Mouse (Mus musculus) spleen, postnatal 0 days (tissue): ENCODE results near the gene Vmn1r31. TPM values are rescaled to one million over a fixed set of nuclear protein-coding genes. Genes with fewer than 3 reads are reported as not detected.

Experiments used
- polyA plus RNA-seq: library from polyadenylated mRNA; unstranded; fragments of >200 nt; fragmentation: Nextera tagmentation; extraction: Ambion mirVana; gene quantifications from 2 replicates; pipeline ENCODE4 v1.2.1, GENCODE M21; 2015

Gene Vmn1r31
- polyA plus RNA-seq, result not detected in 2 replicates

GRCm38 (mm10) chr6:58475230-58475629 is at the start of gene Vmn1r31:
Vmn1r31 (minus strand) TSS chr6:58475330.

GRCm38 (mm10) chr6:58443285-58443684 is 31.8 kb downstream of the Vmn1r31 start, which contains the start of gene Vmn1r30:
Vmn1r30 (minus strand) TSS chr6:58443385.

Other genes with a start within 250 kb of the Vmn1r31 start
- not detected in 2 replicates for gene Vmn1r28, start 213.3 kb downstream of the Vmn1r31 start, polyA plus RNA-seq
- not detected in 2 replicates for gene Vmn1r29, start 173.8 kb downstream of the Vmn1r31 start, polyA plus RNA-seq
- gene Vmn1r30, start 31.9 kb downstream of the Vmn1r31 start, polyA plus RNA-seq, result not detected in 2 replicates
- gene Abcg2, start 109.2 kb upstream of the Vmn1r31 start, polyA plus RNA-seq, result 130 and 155 TPM in 2 replicates